Mouse (Mus musculus) liver, adult 2 months (tissue): ENCODE measurements around the gene Tead2.

Experiments
- CTCF ChIP-seq: fragments of 200-500 bp; IDR thresholded peaks from 2 replicates; pipeline ENCODE4 v1.5.1; 2011; ENCODE audit warnings: low read depth, low read length, control low read depth
- POLR2A ChIP-seq: fragments of 200-500 bp; IDR thresholded peaks from 2 replicates; pipeline ENCODE4 v1.6.1; 2011; ENCODE audit warnings: low read length, control low read depth; ENCODE audit not compliant: insufficient read depth; ENCODE audit errors: extremely low read depth

- TF ChIP-seq CTCF (no peak), POLR2A (no peak)
Observed at GRCm38 (mm10) chr7:45166950-45167401, 48.6 kb upstream of the Tead2 start.
